Mouse (Mus musculus) bone marrow, adult 2 months (tissue): Measurements from ENCODE around the gene Acot11.
"Not testable (repeated sequence)": the region's sequence is repeated elsewhere in the genome, so short reads cannot be mapped to it uniquely, and the experiment has no call there.

ENCODE experiments used
- CTCF ChIP-seq: fragments of 200-500 bp; IDR thresholded peaks from 2 replicates; pipeline ENCODE4 v1.5.1; 2011; ENCODE audit warnings: low read length, control low read depth; ENCODE audit not compliant: control insufficient read depth, insufficient read depth
- POLR2A ChIP-seq: fragments of 200-500 bp; IDR thresholded peaks from 2 replicates; pipeline ENCODE4 v1.6.1; 2011; ENCODE audit warnings: low read depth, mild to moderate bottlenecking, control low read depth, low read length, borderline replicate concordance; ENCODE audit not compliant: control insufficient read depth

GRCm38 (mm10) chr4:106793826-106794225 lies 11.0 kb downstream of the Acot11 start:
- TF ChIP-seq CTCF, POLR2A: not testable (repeated sequence)
